Mouse (Mus musculus): ENCODE results near the gene Syce3. TPM values are rescaled to one million over a fixed set of nuclear protein-coding genes. Genes with fewer than 3 reads are reported as not detected.

The Syce3 gene
- polyA plus RNA-seq, 1 experiment from 2014 or later: not detected

GRCm38 (mm10) chr15:89404831-89405623, 5.3 kb downstream of the Syce3 start:
- no peaks in the 10 kb centered on the region for H3K27me3 ChIP-seq (ENCODE audit: control insufficient read depth, insufficient read depth, low read length)
- peaks cover 7% of the 10 kb centered on the region; the same call in 1 of the 2 replicates for H3K9me3 ChIP-seq (replicated peaks; ENCODE audit: control insufficient read depth, low read length)
- no peaks in the 10 kb centered on the region for H3K4me1 ChIP-seq (ENCODE audit: control insufficient read depth, insufficient read depth, low read length)
- no peak overlapping the region for H3K4me2 ChIP-seq
- ATAC-seq (replicated peaks; ENCODE audit: insufficient number of reproducible peaks, low FRiP score, low TSS enrichment): no peak
- 80% methylated on average over 10 of the region's 10 CpGs for WGBS (ENCODE audit: insufficient replicate concordance)
- H3K27ac ChIP-seq (ENCODE audit: low read depth, low read length): no peak overlapping the region
- no peak overlapping the region for H3K4me3 ChIP-seq (ENCODE audit: low read depth, low read length)
- no peak overlapping the region for H3K9ac ChIP-seq (ENCODE audit: low read depth, low read length)
- H3K36me3 ChIP-seq (ENCODE audit: control insufficient read depth, insufficient read depth, low read length): no peaks in the 10 kb centered on the region

DNA sequence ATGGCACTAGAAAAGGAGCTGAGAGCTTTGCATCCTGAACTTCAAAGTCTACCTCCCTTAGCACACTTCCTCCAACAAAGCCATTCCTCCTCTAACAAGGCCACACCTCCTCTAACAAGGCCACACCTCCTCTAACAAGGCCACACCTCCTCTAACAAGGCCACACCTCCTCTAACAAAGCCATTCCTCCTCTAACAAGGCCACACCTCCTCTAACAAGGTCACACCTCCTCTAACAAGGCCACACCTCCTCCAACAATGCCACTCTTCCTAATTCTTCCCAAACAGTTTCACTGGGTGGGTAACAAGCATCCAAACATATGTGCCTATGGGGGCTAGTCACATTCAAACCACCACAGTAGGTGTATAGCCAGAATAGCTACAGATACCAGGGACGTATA, 7.8 kb downstream of the Syce3 start:
- Histone ChIP-seq H3K4me1 (ENCODE audit: control insufficient read depth, insufficient read depth, low read length) (no peaks in the 10 kb centered on the region), H3K4me3 (ENCODE audit: low read depth, low read length) (no peak overlapping the region), H3K9me3 (replicated peaks; ENCODE audit: control insufficient read depth, low read length) (0 out of 2 replicates have a peak, but pooled peaks cover 2% of the 10 kb centered on the region), H3K36me3 (ENCODE audit: control insufficient read depth, insufficient read depth, low read length) (no peaks in the 10 kb centered on the region), H3K4me2 (no peak overlapping the region), H3K27ac (ENCODE audit: low read depth, low read length) (no peak overlapping the region), H3K9ac (ENCODE audit: low read depth, low read length) (no peak overlapping the region), H3K27me3 (ENCODE audit: control insufficient read depth, insufficient read depth, low read length) (no peaks in the 10 kb centered on the region)
- WGBS (ENCODE audit: insufficient replicate concordance): 85% methylated on average over 1 of the region's 1 CpGs
- no peak for ATAC-seq (replicated peaks; ENCODE audit: insufficient number of reproducible peaks, low FRiP score, low TSS enrichment)

GRCm38 (mm10) chr15:89399716-89400115, 10.6 kb downstream of the Syce3 start:
- Histone ChIP-seq H3K4me3 (ENCODE audit: low read depth, low read length) (no peak overlapping the region), H3K27me3 (ENCODE audit: control insufficient read depth, insufficient read depth, low read length) (no peaks in the 10 kb centered on the region), H3K4me1 (ENCODE audit: control insufficient read depth, insufficient read depth, low read length) (no peaks in the 10 kb centered on the region), H3K9ac (ENCODE audit: low read depth, low read length) (no peak overlapping the region), H3K9me3 (replicated peaks; ENCODE audit: control insufficient read depth, low read length) (no peaks in the 10 kb centered on the region), H3K27ac (ENCODE audit: low read depth, low read length) (no peak overlapping the region), H3K4me2 (no peak overlapping the region), H3K36me3 (ENCODE audit: control insufficient read depth, insufficient read depth, low read length) (no peaks in the 10 kb centered on the region)
- 52% methylated on average over 1 of the region's 1 CpGs for WGBS (ENCODE audit: insufficient replicate concordance)
- no peak for ATAC-seq (replicated peaks; ENCODE audit: insufficient number of reproducible peaks, low FRiP score, low TSS enrichment)

DNA sequence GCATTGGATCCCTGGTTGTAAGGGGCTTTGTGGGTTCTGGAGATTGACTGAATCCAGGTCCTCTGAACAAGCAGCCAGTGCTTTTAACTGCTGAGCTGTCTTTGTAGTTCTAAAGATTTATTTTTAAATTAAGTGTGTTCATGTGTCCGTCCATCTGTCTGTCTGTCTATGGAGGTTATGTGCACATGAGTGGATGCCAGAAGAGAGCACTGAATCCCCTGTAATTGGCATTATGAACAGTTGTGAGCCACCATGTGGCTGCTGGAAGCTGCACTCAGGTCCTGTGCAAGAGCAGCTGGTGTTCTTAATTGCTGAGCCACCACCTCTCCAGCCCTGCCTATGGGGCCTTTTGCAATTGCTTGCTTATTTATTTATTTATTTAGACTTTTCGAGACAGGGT, 12.2 kb downstream of the Syce3 start:
- Histone ChIP-seq H3K36me3 (ENCODE audit: control insufficient read depth, insufficient read depth, low read length) (no peaks in the 10 kb centered on the region), H3K4me3 (ENCODE audit: low read depth, low read length) (no peak overlapping the region), H3K4me1 (ENCODE audit: control insufficient read depth, insufficient read depth, low read length) (no peaks in the 10 kb centered on the region), H3K27ac (ENCODE audit: low read depth, low read length) (no peak overlapping the region), H3K9ac (ENCODE audit: low read depth, low read length) (no peak overlapping the region), H3K9me3 (replicated peaks; ENCODE audit: control insufficient read depth, low read length) (no peaks in the 10 kb centered on the region), H3K27me3 (ENCODE audit: control insufficient read depth, insufficient read depth, low read length) (no peaks in the 10 kb centered on the region), H3K4me2 (no peak overlapping the region)
- ATAC-seq (replicated peaks; ENCODE audit: insufficient number of reproducible peaks, low FRiP score, low TSS enrichment): no peak
- 79% methylated on average over 2 of the region's 2 CpGs for WGBS (ENCODE audit: insufficient replicate concordance)

DNA sequence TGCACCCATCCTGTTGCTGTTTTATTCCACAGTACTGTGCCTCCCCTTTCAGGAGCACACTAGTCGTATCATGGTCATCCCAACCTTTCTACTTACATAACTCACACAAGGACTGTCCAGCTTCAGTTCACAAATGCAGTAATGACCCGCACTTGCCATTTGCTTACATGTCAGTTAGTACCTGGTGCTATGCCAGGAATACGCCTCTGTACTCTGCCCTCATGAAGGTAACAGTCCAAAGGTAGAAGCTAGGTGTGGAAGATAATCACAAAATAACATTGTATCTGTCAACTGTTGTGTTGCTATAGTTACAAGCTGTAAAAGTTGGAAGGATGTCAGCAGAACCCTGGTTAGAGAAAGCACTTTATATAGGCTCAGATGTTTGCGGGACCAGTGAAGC, 13.4 kb downstream of the Syce3 start:
- H3K4me3 ChIP-seq (ENCODE audit: low read depth, low read length): no peak overlapping the region
- no peak overlapping the region for H3K4me2 ChIP-seq
- no peak overlapping the region for H3K9ac ChIP-seq (ENCODE audit: low read depth, low read length)
- no peak overlapping the region for H3K27ac ChIP-seq (ENCODE audit: low read depth, low read length)
- WGBS (ENCODE audit: insufficient replicate concordance): 79% methylated on average over 4 of the region's 4 CpGs
- no peaks in the 10 kb centered on the region for H3K4me1 ChIP-seq (ENCODE audit: control insufficient read depth, insufficient read depth, low read length)
- no peaks in the 10 kb centered on the region for H3K27me3 ChIP-seq (ENCODE audit: control insufficient read depth, insufficient read depth, low read length)
- ATAC-seq (replicated peaks; ENCODE audit: insufficient number of reproducible peaks, low FRiP score, low TSS enrichment): no peak
- no peaks in the 10 kb centered on the region for H3K9me3 ChIP-seq (replicated peaks; ENCODE audit: control insufficient read depth, low read length)
- H3K36me3 ChIP-seq (ENCODE audit: control insufficient read depth, insufficient read depth, low read length): no peaks in the 10 kb centered on the region

DNA sequence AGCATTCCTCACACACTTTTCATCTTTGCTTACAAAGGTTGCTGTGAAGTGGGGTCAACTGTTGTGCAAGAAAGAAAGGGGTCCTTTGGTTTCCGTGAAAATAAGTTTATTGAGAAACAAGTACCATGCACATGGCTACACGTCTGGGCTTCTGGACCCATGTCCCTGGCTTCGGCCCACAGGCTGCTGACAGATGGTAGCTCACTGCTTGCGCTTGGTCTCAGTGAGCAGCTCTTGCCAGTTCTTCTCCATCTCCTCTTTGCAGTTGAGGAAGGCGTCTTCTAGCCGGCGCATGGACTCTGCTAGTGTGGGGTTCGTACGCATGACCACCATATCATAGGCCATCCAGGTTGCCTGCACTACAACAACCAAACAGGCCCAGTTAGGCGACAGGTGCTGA, 20.2 kb downstream of the Syce3 start:
- peaks cover 10% of the 10 kb centered on the region for H3K27me3 ChIP-seq (ENCODE audit: control insufficient read depth, insufficient read depth, low read length)
- H3K4me1 ChIP-seq (ENCODE audit: control insufficient read depth, insufficient read depth, low read length): no peaks in the 10 kb centered on the region
- no peak overlapping the region for H3K27ac ChIP-seq (ENCODE audit: low read depth, low read length)
- no peak overlapping the region for H3K9ac ChIP-seq (ENCODE audit: low read depth, low read length)
- H3K4me2 ChIP-seq: no peak overlapping the region
- H3K9me3 ChIP-seq (replicated peaks; ENCODE audit: control insufficient read depth, low read length): no peaks in the 10 kb centered on the region
- H3K4me3 ChIP-seq (ENCODE audit: low read depth, low read length): no peak overlapping the region
- H3K36me3 ChIP-seq (ENCODE audit: control insufficient read depth, insufficient read depth, low read length): no peaks in the 10 kb centered on the region
- 81% methylated on average over 10 of the region's 10 CpGs for WGBS (ENCODE audit: insufficient replicate concordance)
- ATAC-seq (replicated peaks; ENCODE audit: insufficient number of reproducible peaks, low FRiP score, low TSS enrichment): no peak

DNA sequence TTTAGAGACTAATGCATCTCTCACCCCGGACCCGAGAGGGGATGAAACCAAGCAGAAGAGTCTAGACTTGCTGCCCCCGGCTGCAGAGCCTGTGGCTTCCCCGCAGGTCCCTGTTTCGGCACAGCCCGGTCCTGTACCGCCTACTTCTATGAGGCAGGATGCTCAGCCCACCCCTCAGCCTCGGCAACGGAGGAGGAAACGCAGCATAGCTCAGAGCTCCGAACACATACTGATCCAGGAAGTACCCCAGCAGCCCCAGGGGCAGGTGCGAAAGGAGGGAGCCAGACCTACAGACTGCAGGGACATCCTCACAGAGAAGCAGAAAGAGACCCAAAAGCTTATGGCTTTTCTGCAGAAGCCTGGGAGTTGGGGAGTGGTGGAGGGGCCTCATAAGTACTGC, 23.2 kb downstream of the Syce3 start:
- no peak overlapping the region for H3K4me2 ChIP-seq
- H3K36me3 ChIP-seq (ENCODE audit: control insufficient read depth, insufficient read depth, low read length): no peaks in the 10 kb centered on the region
- H3K9ac ChIP-seq (ENCODE audit: low read depth, low read length): no peak overlapping the region
- no peaks in the 10 kb centered on the region for H3K9me3 ChIP-seq (replicated peaks; ENCODE audit: control insufficient read depth, low read length)
- no peaks in the 10 kb centered on the region for H3K4me1 ChIP-seq (ENCODE audit: control insufficient read depth, insufficient read depth, low read length)
- no peak for ATAC-seq (replicated peaks; ENCODE audit: insufficient number of reproducible peaks, low FRiP score, low TSS enrichment)
- no peak overlapping the region for H3K4me3 ChIP-seq (ENCODE audit: low read depth, low read length)
- 34% methylated on average over 12 of the region's 12 CpGs for WGBS (ENCODE audit: insufficient replicate concordance)
- no peak overlapping the region for H3K27ac ChIP-seq (ENCODE audit: low read depth, low read length)
- H3K27me3 ChIP-seq (ENCODE audit: control insufficient read depth, insufficient read depth, low read length): peaks cover 10% of the 10 kb centered on the region

- Histone ChIP-seq H3K4me3 (ENCODE audit: low read depth, low read length) (no peak within 1 kb of the TSS), H3K9me3 (replicated peaks; ENCODE audit: control insufficient read depth, low read length) (no peaks in the 10 kb centered on the region), H3K36me3 (ENCODE audit: control insufficient read depth, insufficient read depth, low read length) (no peaks in the 10 kb centered on the region), H3K4me2 (no peak within 1 kb of the TSS), H3K4me1 (ENCODE audit: control insufficient read depth, insufficient read depth, low read length) (no peaks in the 10 kb centered on the region; the same call in 1 of the 2 replicates), H3K27me3 (ENCODE audit: control insufficient read depth, insufficient read depth, low read length) (peaks cover 18% of the 10 kb centered on the region), H3K27ac (ENCODE audit: low read depth, low read length) (no peak within 1 kb of the TSS), H3K9ac (ENCODE audit: low read depth, low read length) (no peak within 1 kb of the TSS)
- ATAC-seq (replicated peaks; ENCODE audit: insufficient number of reproducible peaks, low FRiP score, low TSS enrichment): no peak
- WGBS (ENCODE audit: insufficient replicate concordance): 74% methylated on average over 7 of the region's 7 CpGs
These were observed 25.7 kb downstream of the Syce3 start, which contains the start of gene Klhdc7b for GRCm38 (mm10) chr15:89384617-89385016. Klhdc7b (plus strand) TSS chr15:89384917.

GRCm38 (mm10) chr15:89379429-89379828, 30.9 kb downstream of the Syce3 start:
- Histone ChIP-seq H3K4me2 (peak overlapping the region; percentile 75), H3K36me3 (ENCODE audit: control insufficient read depth, insufficient read depth, low read length) (no peaks in the 10 kb centered on the region), H3K27ac (ENCODE audit: low read depth, low read length) (no peak overlapping the region), H3K4me3 (ENCODE audit: low read depth, low read length) (peak overlapping the region; percentile 48), H3K9me3 (replicated peaks; ENCODE audit: control insufficient read depth, low read length) (no peaks in the 10 kb centered on the region), H3K4me1 (ENCODE audit: control insufficient read depth, insufficient read depth, low read length) (peaks cover 16% of the 10 kb centered on the region), H3K27me3 (ENCODE audit: control insufficient read depth, insufficient read depth, low read length) (peaks cover 46% of the 10 kb centered on the region), H3K9ac (ENCODE audit: low read depth, low read length) (peak overlapping the region; percentile 54; the same call in 1 of the 2 replicates)
- 6% methylated on average over 10 of the region's 10 CpGs for WGBS (ENCODE audit: insufficient replicate concordance)
- no peak for ATAC-seq (replicated peaks; ENCODE audit: insufficient number of reproducible peaks, low FRiP score, low TSS enrichment)
